Mouse (Mus musculus): ENCODE measurements around the gene Slc22a23.
"Not testable (repeated sequence)": the region's sequence is repeated elsewhere in the genome, so short reads cannot be mapped to it uniquely, and the experiment has no call there.

Slc22a23 gene

GRCm38 (mm10) chr13:34345128-34346085 is at the start of gene Slc22a23:
Gene Slc22a23, minus strand, starts transcription at chr13:34345182.
- peak; percentile 83 for DNase-seq

GRCm38 (mm10) chr13:34394305-34394704 is 49.3 kb upstream of the Slc22a23 start:
- DNase-seq: not testable (repeated sequence)

DNA sequence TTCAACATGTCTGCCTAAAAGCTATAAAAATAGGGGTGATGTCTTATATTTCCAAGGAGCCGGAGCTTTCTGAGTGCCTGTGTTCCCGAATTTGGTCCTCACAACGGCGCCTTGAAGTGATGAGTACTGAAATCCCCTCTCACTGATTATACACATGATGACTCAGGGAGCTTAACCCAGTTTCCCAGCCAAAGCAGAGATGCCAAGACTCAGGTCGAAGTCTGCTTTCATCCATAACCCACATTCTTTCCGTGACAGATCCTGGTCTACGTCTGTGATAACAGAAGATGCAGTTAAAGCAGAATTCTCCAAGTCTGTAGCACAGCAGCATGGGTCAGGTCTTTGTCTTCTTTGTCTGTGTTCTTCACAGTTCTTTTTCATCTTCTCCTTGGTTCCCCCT is 47.4 kb upstream of the Slc22a23 start:
- DNase-seq: no peak

DNA sequence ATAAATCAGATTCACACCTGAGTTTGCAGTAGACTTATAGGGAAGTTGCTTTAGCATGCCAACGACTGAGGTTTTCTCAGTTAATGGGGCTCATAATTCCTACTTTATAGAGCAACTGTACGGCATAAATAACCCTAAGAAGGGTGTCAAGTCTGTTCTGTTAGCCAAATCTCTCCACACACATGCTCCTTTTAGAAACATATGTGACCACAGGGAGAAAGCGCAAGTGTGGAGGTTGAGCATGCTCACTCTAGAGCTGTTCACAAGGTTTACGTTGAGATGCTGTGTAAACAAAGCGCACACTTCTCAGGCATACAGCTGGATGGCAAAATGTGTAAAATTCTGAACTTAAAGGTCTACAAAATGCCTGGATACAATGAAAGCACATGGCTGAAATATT is 43.2 kb upstream of the Slc22a23 start:
- no peak for DNase-seq

- DNase-seq: no peak
Observed at GRCm38 (mm10) chr13:34383416-34383815, 38.4 kb upstream of the Slc22a23 start.

DNA sequence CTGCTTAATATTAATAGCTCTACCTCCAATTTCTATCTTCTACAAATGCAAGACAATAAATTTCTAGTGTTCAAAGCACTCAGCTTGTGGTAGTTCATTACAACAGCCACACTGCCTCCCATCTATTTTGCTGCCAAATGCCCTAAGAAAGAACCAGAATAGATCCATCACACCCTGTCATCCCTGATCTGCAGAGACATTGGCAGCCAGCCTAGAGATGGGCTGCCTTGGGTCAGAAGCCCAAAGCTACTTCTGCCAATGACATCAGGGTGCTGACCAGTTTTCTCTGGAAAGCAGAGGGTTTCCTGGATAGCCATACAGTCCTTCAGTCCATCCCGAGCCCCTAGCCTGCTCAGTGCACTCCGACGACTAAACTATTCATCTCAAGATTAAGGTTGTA is 33.9 kb upstream of the Slc22a23 start:
- no peak for DNase-seq

DNA sequence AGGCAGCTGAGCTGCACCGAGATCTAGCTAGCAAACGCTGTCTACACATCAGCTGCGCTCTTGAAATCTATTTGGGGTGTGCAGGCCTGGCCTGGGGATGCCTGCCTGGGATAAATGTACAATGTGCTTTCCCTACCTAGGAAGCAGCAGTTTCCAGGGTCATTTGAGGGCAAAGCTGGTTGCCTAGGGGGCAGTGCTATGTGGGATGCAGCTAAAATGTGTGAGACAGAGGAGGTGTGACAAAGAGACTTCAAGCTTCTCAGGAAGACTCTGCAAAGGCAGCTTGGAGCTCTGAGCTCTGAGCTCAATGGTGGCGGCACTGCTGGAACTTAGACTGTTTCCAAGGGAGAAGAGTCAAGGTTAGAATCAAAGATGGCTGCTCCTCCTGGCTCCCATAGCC is 30.2 kb upstream of the Slc22a23 start:
- no peak for DNase-seq

- no peak for DNase-seq
Observed at GRCm38 (mm10) chr13:34372870-34373478, 28.0 kb upstream of the Slc22a23 start.

DNA sequence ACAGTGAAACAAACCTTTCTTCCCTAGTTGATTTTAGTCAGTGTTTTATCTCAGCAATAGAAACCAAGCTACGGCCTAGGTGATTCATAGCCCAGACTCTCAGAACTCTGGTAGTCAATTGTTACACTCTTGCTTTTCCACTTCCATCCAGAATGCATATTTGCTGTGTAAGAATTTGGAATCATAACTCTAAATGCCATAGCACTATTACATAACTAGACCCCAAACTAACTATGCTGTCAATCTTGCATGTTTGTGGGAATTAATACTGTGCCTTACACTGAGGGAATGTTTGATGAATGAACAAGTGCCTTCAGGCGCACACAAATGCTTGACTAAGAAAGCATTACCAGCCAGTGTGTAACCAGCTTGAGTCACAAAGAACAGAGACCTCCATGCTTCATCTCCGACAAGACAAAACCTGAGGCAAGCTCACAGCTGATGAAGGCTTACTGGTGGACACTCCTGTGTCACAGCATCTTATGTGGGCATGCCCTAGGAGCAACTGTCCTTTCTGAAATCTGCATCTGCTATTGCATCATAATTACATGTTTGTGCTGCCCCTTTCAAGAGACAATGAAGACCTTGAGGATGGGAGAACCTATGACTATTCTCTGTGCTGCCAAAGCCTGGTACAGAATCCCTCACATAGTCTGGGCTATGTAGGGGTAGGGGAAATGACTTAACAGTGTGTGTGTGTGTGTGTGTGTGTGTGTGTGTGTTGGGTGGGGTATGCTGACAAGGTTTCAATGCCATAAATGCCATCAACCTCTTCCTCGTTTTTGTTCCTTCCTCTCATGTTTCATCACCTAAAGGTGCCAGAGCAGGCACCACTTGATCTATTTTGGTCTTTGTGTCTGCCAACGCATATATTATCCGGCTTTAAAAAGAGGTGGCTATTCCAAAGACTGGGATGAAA is 27.2 kb upstream of the Slc22a23 start:
- no peak for DNase-seq

GRCm38 (mm10) chr13:34370281-34370825 is 25.4 kb upstream of the Slc22a23 start:
- no peak for DNase-seq

DNA sequence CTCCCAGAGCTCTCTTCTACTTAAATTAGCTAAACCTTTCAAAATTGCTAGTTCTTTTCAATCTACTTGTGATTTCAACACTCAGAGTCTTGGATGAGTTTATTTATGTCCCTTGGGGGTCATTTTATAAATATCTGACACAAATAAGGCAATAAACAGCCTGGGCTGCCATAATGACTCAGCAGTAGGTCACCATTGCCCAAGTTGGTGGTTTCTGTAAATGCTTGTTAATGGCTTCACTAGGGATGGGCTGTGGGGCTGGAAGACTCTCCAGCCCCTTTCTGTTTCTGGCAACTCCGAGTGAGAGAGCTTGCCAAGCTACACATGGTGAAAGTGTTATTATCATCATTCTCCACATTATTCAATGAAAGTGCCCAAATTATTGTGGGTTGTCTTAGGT is 20.2 kb upstream of the Slc22a23 start:
- no peak for DNase-seq

GRCm38 (mm10) chr13:34355656-34356055 is 10.7 kb upstream of the Slc22a23 start:
- no peak for DNase-seq

DNA sequence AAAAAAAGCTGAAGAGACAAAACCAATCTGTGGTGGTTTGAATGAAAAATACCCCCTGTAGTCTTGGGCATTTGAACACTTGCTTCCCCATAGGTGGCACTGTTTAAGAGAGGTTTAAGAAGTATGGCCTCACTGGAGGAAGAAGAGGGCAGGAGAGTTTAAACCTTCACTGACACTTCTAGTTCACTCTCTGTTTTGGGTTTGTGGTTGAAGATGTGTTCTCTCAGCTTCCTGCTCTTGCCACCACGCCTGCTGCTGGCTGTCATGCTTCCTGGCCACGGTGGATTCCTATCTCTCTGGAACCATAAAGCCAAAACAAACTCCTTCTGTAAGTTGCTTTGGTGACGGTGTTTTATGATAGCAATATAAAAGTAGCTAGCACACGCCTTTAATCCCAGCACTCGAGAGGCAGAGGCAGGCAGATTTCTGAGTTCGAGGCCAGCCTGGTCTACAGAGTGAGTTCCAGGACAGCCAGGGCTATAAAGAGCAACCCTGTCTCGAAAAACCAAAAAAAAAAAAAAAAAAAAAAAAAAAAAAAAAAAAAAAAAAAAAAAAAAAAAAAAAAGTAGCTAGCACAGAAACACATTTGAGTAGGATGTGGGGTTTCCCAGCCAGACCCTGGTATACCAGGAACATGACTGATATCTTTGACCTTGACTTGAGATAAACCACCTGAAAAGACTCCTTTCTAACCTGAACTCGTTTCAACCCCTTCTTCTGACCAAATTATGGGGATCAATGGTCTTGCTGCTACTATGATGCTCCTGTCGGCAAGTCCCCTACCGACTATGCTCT is 10.0 kb upstream of the Slc22a23 start:
- DNase-seq: no peak

GRCm38 (mm10) chr13:34353241-34353640 is 8.3 kb upstream of the Slc22a23 start:
- no peak for DNase-seq

DNA sequence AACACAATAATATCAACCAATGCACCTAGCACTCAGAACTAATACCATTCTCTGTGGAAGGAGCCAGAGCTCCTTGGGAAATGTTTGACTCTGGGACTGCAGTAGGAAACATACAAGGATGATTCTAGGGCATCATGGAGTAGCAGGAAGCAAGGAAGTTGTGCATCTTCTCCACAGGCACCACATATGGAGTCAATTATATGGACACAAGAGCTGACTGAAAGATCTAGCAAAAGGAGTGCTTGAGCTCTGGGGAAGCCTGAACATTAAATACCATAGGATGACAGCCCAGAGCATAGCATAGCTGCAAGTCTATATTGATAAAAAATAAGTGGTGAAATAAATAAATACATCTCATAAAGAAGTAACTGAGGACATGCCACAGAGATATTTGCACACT is 6.5 kb upstream of the Slc22a23 start:
- no peak for DNase-seq

DNA sequence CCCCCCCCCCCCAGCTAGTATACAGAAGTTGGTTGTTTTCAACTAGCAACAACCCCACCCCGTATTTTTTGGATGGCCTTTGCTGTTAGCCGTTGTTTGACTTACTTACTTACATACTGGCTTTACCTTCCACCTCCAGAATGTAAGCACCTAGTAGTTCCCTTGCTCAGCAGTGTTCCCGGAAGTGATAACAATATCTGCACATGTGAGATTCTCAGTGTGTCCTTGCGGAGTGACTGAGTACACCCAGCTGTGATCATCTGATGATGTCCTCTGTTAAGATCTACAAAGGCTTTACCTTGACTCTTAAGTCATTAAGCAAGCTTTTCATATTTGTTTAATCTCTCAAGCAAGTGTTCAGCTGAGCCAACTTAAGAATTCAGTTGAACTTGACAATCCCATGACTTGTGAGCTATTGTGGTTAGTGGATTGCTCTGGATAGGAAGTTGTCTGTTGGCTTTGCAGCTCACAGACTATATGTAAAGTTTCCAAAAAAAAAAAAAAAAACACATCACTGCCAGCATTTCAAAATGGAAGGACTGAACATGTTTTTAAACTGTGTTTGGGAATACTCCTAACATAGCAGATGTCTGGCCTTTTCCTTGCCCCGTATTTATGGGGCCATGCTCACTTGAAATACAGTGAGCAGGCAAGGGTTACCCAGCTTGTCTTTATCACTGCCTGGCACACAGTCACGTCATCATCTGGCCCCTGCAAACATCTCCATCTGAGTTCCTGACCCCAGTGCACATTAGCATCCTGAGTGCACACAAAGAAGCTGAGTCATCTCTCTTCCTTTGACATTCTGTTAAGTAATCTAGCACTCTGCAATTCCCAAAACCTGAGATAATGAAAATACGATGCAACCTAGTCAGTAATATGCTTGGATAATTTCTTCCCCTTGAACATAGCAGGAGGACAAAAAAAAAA is 3.2 kb upstream of the Slc22a23 start:
- no peak for DNase-seq

- DNase-seq: no peak
Observed at GRCm38 (mm10) chr13:34346748-34347147, 1.8 kb upstream of the Slc22a23 start.

DNA sequence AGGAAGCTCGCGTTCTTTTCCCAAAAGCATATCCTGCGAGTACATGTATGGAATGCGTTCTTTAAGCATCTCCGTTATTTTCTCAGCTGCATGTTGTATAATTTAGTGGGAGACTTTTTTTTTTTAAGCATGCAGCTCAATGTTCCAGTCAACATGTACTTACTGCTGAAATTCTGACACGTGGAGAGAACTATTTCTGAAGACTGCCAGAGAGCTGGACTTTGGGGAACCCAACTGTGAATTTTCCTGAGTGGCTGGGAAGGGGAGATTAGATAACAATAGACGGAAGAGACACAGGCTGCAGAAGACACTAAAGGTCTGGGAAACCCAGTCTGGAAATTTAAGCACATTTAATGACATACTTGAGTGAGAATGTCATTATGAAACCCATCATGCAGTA is 1.3 kb upstream of the Slc22a23 start:
- DNase-seq: no peak

DNA sequence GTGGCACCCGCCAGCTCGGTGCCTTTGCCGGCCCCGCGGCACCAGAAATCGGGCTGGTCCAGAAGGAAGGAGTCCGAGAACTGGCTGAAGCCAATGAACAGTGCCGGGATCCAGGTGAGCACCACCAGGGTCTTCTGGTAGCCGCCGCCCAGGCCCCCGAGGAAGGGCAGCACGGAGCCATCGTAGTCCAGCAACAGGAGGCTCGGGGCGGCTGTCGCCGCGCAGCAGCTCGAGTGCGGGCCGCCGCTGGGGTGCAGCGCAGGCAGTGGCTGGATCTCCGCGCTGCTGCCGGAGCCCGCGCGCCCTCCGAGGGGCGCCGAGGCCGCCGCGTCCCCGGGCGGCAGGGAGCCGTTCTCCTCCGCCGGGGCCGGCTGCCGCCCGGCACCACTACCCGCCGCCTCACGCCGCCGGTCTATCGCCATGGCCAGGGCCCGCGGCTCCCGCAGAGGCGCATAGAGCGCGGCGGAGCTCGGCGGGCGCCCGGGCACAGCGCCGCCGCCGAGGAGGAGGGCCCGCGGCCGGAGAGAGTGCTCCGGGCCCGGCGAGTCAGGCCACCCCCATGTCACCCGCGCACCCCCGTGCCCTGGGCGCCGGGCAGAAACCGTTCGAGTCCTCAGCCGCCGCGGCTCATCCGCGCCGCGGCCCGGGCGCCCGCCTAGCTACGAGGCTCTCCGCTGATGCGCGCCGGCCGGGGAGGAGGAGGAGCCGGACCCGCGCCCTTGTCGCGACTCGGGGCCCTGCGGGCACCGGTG is 430 bp downstream of the Slc22a23 start:
- DNase-seq: no peak
